In genomic region chr6:135863965-135864364, GRCm38 (mm10) we compare ENCODE assay signal across 22 mouse cellular contexts.
DNase-seq lines count a peak whose midpoint lies in the region; ATAC-seq lines count a peak whose summit lies in the region.
"Had no signal": no experiment of that assay in that cellular context is flagged by ENCODE, and none has a peak within 500 bp of the region (broad histone marks: within the 10 kb centered on the region; RNA-seq: fewer than 3 reads in every experiment).

No protein-coding gene starts in this region.

- ATAC-seq in frontal cortex, adult (ENCODE audit: low TSS enrichment): peak; percentile 38
- ATAC-seq: intestine, embryonic 15.5 days; midbrain, embryonic 13.5 days; Patski had no signal

- no peak for DNase-seq in frontal cortex, postnatal 25 days (ENCODE audit: low spot score in 2 of 2)
- DNase-seq in left cerebral cortex, adult 9 months (ENCODE audit: low spot score in 2 of 2): peak; percentile 44 to 50
- no peak for DNase-seq in left cerebral cortex, postnatal 4 days
- DNase-seq in brain, adult 2 months (ENCODE audit: low read depth, low spot score): peak; percentile 84
- DNase-seq in brain, embryonic 18.5 days (ENCODE audit: low read depth, low spot score): peak; percentile 52
- no peak for DNase-seq in kidney, postnatal 10 days
- DNase-seq in kidney, adult 18-20 months: no peak
- DNase-seq: adrenal gland, postnatal 36 days; B cell, adult 2 months; cerebellum, adult 18-20 months; cerebellum, postnatal 14 days; embryo, embryonic 11 days; gastrocnemius, postnatal 10 days; heart, postnatal 4 days; lung, embryonic 14.5 days; lung, postnatal 36 days; retina, postnatal 1 day; spleen, adult 18-20 months had no signal

- intact Hi-C loops in left cerebral cortex, postnatal 4 days (cut with DNase I): no loop called here

Comparison
In these comparisons a context has a peak if more than half of its experiments do, and no peak if none do; other contexts are left out.
1. DNase-seq: peak in left cerebral cortex, adult 9 months (2 of 2), brain, adult 2 months (single experiment) and brain, embryonic 18.5 days (single experiment); none in frontal cortex, postnatal 25 days (0 of 2), left cerebral cortex, postnatal 4 days (single experiment), kidney, postnatal 10 days (single experiment) and kidney, adult 18-20 months (single experiment).